Mouse (Mus musculus): Measurements from ENCODE around the gene Itgax. TPM values are rescaled to one million over a fixed set of nuclear protein-coding genes. Genes with fewer than 3 reads are reported as not detected.
"Not testable (repeated sequence)": the region's sequence is repeated elsewhere in the genome, so short reads cannot be mapped to it uniquely, and the experiment has no call there.

Gene Itgax
- polyA plus RNA-seq, 1 experiment from 2014 or later: 0.06 TPM

DNA sequence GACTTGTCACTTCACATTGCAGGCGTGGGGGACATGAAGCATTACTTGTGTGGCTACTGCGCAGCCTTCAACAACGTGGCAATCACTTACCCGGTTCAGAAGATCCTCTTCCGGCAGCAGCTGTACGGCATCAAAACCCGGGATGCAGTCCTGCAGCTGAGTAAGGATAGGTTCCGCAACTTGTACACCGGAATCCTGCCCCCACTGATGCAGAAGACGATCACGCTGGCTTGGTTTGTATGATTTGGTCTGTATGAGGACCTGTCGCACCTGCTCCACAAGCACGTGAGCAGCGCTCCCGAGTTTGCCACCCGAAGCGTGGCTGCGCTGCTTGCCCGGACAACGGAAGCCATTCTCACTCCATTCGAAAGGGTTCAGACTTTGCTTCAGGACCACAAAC lies 24.7 kb downstream of the Itgax start, which contains the start of gene Itgad:
Gene Itgad (plus strand): TSS at position 301 of the 400 bp plus-strand sequence.
- Histone ChIP-seq H3K4me1 (ENCODE audit: insufficient read depth, low read length) (no peaks in the 10 kb centered on the region), H3K27me3 (ENCODE audit: insufficient read depth, low read length) (no peaks in the 10 kb centered on the region), H3K4me3 (ENCODE audit: low read length) (no peak within 1 kb of the TSS), H3K4me2 (replicated peaks; ENCODE audit: low read depth, low read length) (no peak within 1 kb of the TSS), H3K9ac (replicated peaks; ENCODE audit: low read length) (no peak within 1 kb of the TSS), H3K9me3 (ENCODE audit: low read length) (no peaks in the 10 kb centered on the region), H3K27ac (ENCODE audit: low read length) (no peak within 1 kb of the TSS), H3K36me3 (ENCODE audit: insufficient read depth, low read length) (no peaks in the 10 kb centered on the region)
- WGBS: 91% methylated on average over 21 of the region's 21 CpGs
- ATAC-seq (ENCODE audit: low FRiP score, low TSS enrichment): no peak

DNA sequence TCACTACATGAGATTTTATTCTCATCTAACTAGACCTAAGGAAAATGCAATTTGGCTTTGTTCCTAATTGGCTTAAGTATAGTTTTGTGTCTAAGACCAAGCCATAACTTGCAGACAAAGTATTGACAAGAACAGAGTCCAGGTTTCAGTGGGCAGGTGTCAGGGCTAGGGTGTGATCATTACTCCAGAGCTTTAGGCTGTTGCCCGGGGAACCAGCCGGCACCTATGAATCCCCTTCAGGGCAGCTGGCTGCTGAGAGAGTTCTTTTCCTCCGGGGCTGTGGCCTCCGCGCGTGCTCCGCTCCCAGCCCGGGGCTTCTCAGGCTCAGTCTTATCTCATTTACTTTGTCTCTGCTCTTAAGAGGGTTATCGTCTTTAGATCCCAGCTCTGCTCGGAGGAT lies 25.6 kb downstream of the Itgax start:
- H3K9ac ChIP-seq (replicated peaks; ENCODE audit: low read length): no peak overlapping the region
- H3K4me1 ChIP-seq (ENCODE audit: insufficient read depth, low read length): no peaks in the 10 kb centered on the region
- no peak overlapping the region for H3K4me3 ChIP-seq (ENCODE audit: low read length)
- no peak for ATAC-seq (ENCODE audit: low FRiP score, low TSS enrichment)
- no peak overlapping the region for H3K27ac ChIP-seq (ENCODE audit: low read length)
- no peaks in the 10 kb centered on the region for H3K27me3 ChIP-seq (ENCODE audit: insufficient read depth, low read length)
- no peak overlapping the region for H3K4me2 ChIP-seq (replicated peaks; ENCODE audit: low read depth, low read length)
- no peaks in the 10 kb centered on the region for H3K36me3 ChIP-seq (ENCODE audit: insufficient read depth, low read length)
- no peaks in the 10 kb centered on the region for H3K9me3 ChIP-seq (ENCODE audit: low read length)
- 79% methylated on average over 10 of the region's 10 CpGs for WGBS

DNA sequence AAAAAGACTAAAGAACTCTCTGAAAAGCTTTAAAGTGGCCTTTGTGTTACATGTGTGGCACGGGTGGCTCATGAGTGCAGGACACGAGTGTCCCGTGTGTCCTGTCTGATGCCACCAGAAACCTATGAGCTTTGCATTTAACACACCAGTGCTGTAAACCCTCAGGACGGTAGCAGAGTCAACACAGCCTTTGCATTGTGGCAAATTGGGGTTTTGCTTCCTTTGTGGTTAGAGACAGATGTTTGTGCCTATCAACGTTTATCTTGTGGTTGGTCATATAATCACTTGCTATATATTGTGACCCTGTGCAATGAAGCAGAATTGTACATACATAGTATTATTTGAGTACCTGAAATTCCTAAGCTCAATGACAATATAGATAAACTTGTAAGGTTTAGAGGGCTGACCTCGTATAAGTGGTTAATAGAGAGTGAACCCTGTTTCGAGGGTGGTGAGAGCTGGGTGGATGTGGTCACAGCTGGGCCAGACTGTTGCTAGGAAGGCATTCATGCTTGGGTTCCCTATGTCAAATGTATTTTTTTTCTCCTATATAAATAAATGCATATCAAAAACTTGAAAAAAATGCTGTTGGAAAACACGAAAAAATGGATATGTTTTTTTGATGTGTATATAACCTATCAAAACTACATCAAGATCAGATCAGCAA lies 29.5 kb downstream of the Itgax start:
- H3K9me3 ChIP-seq (ENCODE audit: low read length); H3K4me1 ChIP-seq (ENCODE audit: insufficient read depth, low read length); H3K27me3 ChIP-seq (ENCODE audit: insufficient read depth, low read length); H3K4me2 ChIP-seq (replicated peaks; ENCODE audit: low read depth, low read length); H3K9ac ChIP-seq (replicated peaks; ENCODE audit: low read length); H3K36me3 ChIP-seq (ENCODE audit: insufficient read depth, low read length); H3K4me3 ChIP-seq (ENCODE audit: low read length); H3K27ac ChIP-seq (ENCODE audit: low read length); ATAC-seq (ENCODE audit: low FRiP score, low TSS enrichment): not testable (repeated sequence)
- 66% methylated on average over 8 of the region's 8 CpGs for WGBS

DNA sequence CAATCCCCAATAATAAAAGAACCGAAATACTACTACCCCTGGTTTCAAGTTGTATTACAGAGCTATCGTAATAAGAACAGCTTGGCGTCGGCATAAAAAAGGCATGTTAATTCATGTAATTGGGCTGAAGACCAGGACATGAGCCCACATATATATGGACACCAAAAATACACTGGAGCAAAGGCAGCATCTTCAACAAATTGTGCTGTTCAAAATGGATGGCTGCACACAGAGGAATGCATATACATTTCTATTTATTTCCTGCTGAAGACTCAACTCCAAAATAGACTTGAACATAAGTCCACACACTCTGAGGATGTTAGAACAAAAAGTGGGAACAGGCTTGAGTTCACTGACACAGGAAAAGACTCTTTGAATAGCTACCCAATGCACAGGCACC lies 34.7 kb downstream of the Itgax start:
- Histone ChIP-seq H3K9me3 (ENCODE audit: low read length) (no peaks in the 10 kb centered on the region), H3K4me3 (ENCODE audit: low read length) (no peak overlapping the region), H3K4me2 (replicated peaks; ENCODE audit: low read depth, low read length) (no peak overlapping the region), H3K9ac (replicated peaks; ENCODE audit: low read length) (no peak overlapping the region), H3K4me1 (ENCODE audit: insufficient read depth, low read length) (no peaks in the 10 kb centered on the region), H3K27ac (ENCODE audit: low read length) (no peak overlapping the region), H3K27me3 (ENCODE audit: insufficient read depth, low read length) (no peaks in the 10 kb centered on the region), H3K36me3 (ENCODE audit: insufficient read depth, low read length) (no peaks in the 10 kb centered on the region)
- no peak for ATAC-seq (ENCODE audit: low FRiP score, low TSS enrichment)
- 95% methylated on average over 4 of the region's 4 CpGs for WGBS

DNA sequence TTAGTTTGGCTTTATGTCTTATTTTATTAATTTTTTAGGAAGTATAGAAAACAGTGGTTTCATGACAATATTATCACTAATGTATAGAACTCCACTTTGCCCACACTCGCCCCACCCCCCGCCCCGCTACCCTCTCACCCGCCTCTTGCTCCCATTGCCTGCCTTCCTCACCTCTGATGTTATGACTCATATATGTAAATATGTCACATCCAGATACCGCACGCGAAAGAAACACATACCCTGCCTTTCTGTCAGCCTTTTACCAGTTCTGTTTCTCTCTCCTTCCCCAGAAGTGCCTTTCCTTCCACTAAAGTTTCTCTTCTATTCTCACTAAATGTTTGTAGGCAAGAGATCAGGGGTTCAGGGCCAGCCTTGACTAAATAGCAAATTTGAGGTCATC lies 37.0 kb downstream of the Itgax start:
- H3K9me3 ChIP-seq (ENCODE audit: low read length): no peaks in the 10 kb centered on the region
- H3K9ac ChIP-seq (replicated peaks; ENCODE audit: low read length): no peak overlapping the region
- WGBS: 85% methylated on average over 7 of the region's 7 CpGs
- no peaks in the 10 kb centered on the region for H3K36me3 ChIP-seq (ENCODE audit: insufficient read depth, low read length)
- H3K4me1 ChIP-seq (ENCODE audit: insufficient read depth, low read length): no peaks in the 10 kb centered on the region
- no peak overlapping the region for H3K4me2 ChIP-seq (replicated peaks; ENCODE audit: low read depth, low read length)
- no peak overlapping the region for H3K27ac ChIP-seq (ENCODE audit: low read length)
- no peak overlapping the region for H3K4me3 ChIP-seq (ENCODE audit: low read length)
- H3K27me3 ChIP-seq (ENCODE audit: insufficient read depth, low read length): no peaks in the 10 kb centered on the region
- ATAC-seq (ENCODE audit: low FRiP score, low TSS enrichment): no peak

DNA sequence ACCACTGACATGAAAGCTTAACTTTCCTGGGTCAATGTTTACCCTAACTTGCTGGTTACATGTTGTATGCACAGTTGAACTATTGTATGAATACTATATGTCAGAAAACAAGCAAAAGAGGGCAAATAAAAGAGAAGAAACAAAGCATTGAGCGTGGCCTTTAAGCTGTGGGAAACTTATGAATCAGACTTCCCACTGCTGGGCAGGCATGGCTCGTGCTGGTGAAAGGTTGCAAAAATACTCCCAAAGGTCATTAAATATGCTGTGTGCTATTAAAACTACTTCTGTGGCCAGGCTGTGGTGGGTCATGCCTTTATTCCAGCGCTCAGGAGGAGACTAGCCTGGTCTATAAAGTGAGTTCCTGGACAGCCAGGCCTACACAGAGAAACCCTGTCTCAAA lies 40.6 kb downstream of the Itgax start:
- Histone ChIP-seq H3K9me3 (ENCODE audit: low read length) (no peaks in the 10 kb centered on the region), H3K9ac (replicated peaks; ENCODE audit: low read length) (no peak overlapping the region), H3K27me3 (ENCODE audit: insufficient read depth, low read length) (no peaks in the 10 kb centered on the region), H3K27ac (ENCODE audit: low read length) (no peak overlapping the region), H3K4me2 (replicated peaks; ENCODE audit: low read depth, low read length) (no peak overlapping the region), H3K36me3 (ENCODE audit: insufficient read depth, low read length) (no peaks in the 10 kb centered on the region), H3K4me3 (ENCODE audit: low read length) (no peak overlapping the region), H3K4me1 (ENCODE audit: insufficient read depth, low read length) (no peaks in the 10 kb centered on the region)
- ATAC-seq (ENCODE audit: low FRiP score, low TSS enrichment): no peak
- 77% methylated on average over 3 of the region's 3 CpGs for WGBS

DNA sequence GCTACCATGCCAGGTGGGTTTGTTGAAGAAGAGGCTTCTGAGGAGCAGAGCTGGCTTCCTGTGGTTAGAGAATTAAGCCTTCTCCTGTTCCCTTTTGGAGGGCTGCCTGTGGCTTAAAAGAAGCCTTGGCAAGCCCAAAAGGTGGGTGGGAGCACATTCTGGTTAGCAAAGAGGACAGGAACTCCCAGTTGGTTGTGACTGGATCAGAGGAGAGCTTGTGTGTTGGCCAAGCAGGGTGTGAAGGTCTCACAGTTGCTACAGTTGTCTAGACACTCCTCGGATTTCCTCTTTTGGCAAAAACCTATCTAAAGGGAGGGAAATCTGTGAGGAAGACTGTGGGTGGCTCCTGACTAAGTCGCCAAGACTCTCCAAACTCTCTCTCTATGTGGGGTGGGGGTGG lies 49.0 kb downstream of the Itgax start:
- ATAC-seq (ENCODE audit: low FRiP score, low TSS enrichment): no peak
- Histone ChIP-seq H3K4me1 (ENCODE audit: insufficient read depth, low read length) (no peaks in the 10 kb centered on the region), H3K9ac (replicated peaks; ENCODE audit: low read length) (no peak overlapping the region), H3K4me3 (ENCODE audit: low read length) (no peak overlapping the region), H3K27ac (ENCODE audit: low read length) (no peak overlapping the region), H3K9me3 (ENCODE audit: low read length) (no peaks in the 10 kb centered on the region), H3K36me3 (ENCODE audit: insufficient read depth, low read length) (no peaks in the 10 kb centered on the region), H3K4me2 (replicated peaks; ENCODE audit: low read depth, low read length) (no peak overlapping the region), H3K27me3 (ENCODE audit: insufficient read depth, low read length) (no peaks in the 10 kb centered on the region)
- 78% methylated on average over 2 of the region's 2 CpGs for WGBS

DNA sequence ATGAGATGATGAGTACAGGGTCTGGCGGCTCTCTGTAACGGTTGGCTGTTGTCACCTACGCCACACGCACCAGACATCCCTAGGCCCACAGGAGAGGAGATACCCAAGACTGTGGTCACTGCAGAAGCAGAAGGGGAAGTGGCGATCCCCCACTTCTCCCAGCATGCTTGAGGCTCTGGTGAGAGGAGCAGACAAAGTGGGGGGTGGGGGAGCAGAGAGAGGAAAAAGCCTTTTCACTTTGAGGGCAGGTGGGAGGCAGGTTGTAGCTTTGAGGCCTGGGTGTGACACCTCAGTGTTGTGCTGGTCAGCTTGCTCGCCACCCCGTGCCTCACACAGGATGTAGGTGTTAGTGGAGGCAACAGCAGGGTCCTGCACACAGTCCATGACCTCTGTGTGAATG lies 50.8 kb downstream of the Itgax start:
- ATAC-seq (ENCODE audit: low FRiP score, low TSS enrichment): no peak
- H3K36me3 ChIP-seq (ENCODE audit: insufficient read depth, low read length): no peaks in the 10 kb centered on the region
- no peaks in the 10 kb centered on the region for H3K9me3 ChIP-seq (ENCODE audit: low read length)
- no peak overlapping the region for H3K4me2 ChIP-seq (replicated peaks; ENCODE audit: low read depth, low read length)
- H3K27me3 ChIP-seq (ENCODE audit: insufficient read depth, low read length): no peaks in the 10 kb centered on the region
- no peak overlapping the region for H3K27ac ChIP-seq (ENCODE audit: low read length)
- no peak overlapping the region for H3K4me3 ChIP-seq (ENCODE audit: low read length)
- no peak overlapping the region for H3K9ac ChIP-seq (replicated peaks; ENCODE audit: low read length)
- WGBS: 70% methylated on average over 7 of the region's 7 CpGs
- H3K4me1 ChIP-seq (ENCODE audit: insufficient read depth, low read length): no peaks in the 10 kb centered on the region

- no peaks in the 10 kb centered on the region for H3K36me3 ChIP-seq (ENCODE audit: insufficient read depth, low read length)
- 74% methylated on average over 6 of the region's 6 CpGs for WGBS
- H3K27ac ChIP-seq (ENCODE audit: low read length): no peak overlapping the region
- H3K9ac ChIP-seq (replicated peaks; ENCODE audit: low read length): no peak overlapping the region
- no peak overlapping the region for H3K4me3 ChIP-seq (ENCODE audit: low read length)
- no peak for ATAC-seq (ENCODE audit: low FRiP score, low TSS enrichment)
- H3K27me3 ChIP-seq (ENCODE audit: insufficient read depth, low read length): no peaks in the 10 kb centered on the region
- H3K4me1 ChIP-seq (ENCODE audit: insufficient read depth, low read length): no peaks in the 10 kb centered on the region
- H3K9me3 ChIP-seq (ENCODE audit: low read length): no peaks in the 10 kb centered on the region
- no peak overlapping the region for H3K4me2 ChIP-seq (replicated peaks; ENCODE audit: low read depth, low read length)
Observed at GRCm38 (mm10) chr7:128180546-128180945, 51.2 kb downstream of the Itgax start.

DNA sequence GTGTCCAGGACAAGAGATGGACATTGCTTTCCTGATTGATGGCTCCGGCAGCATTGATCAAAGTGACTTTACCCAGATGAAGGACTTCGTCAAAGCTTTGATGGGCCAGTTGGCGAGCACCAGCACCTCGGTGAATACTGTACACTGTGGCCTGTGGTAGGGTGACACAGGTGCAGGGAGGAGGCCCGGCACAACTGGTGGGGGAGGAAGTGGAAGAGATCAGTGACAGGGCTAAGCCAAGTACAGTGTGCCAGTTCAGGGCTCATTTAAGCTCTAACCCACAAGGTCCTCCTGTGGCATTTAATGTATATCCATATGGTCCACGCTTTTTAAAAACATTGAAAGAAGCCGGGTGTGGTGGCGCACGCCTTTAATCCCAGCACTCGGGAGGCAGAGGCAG lies 52.3 kb downstream of the Itgax start:
- Histone ChIP-seq H3K27ac (ENCODE audit: low read length) (no peak overlapping the region), H3K4me2 (replicated peaks; ENCODE audit: low read depth, low read length) (no peak overlapping the region), H3K9me3 (ENCODE audit: low read length) (no peaks in the 10 kb centered on the region), H3K4me3 (ENCODE audit: low read length) (no peak overlapping the region), H3K4me1 (ENCODE audit: insufficient read depth, low read length) (no peaks in the 10 kb centered on the region), H3K27me3 (ENCODE audit: insufficient read depth, low read length) (no peaks in the 10 kb centered on the region), H3K36me3 (ENCODE audit: insufficient read depth, low read length) (no peaks in the 10 kb centered on the region), H3K9ac (replicated peaks; ENCODE audit: low read length) (no peak overlapping the region)
- 89% methylated on average over 10 of the region's 10 CpGs for WGBS
- ATAC-seq (ENCODE audit: low FRiP score, low TSS enrichment): no peak

Data from kidney, embryonic 16.5 days (tissue).